Mouse (Mus musculus) midbrain, embryonic 11.5 days (tissue): ENCODE results near the gene Bub3. TPM values are rescaled to one million over a fixed set of nuclear protein-coding genes. Genes with fewer than 3 reads are reported as not detected.

ENCODE experiments used
- ATAC-seq: fragments of 200-750 bp; cut with Nextera tagmentation; 2 replicates; pipeline ENCODE4 v1.8.0; 2017; ENCODE audit warnings: moderate TSS enrichment, moderate library complexity; ENCODE audit not compliant: low FRiP score
- DNase-seq: peaks from one replicate; pipeline ENCODE4 v3.0.0; 2015; ENCODE audit warnings: low spot score; ENCODE audit errors: missing footprints
- H3K27ac ChIP-seq: fragments of 300-500 bp; sonication (generic); 2 replicates; pipeline ENCODE4 v1.5.1; 2014; ENCODE audit warnings: low read depth, low read length
- H3K27me3 ChIP-seq: fragments of 300-500 bp; sonication (generic); 2 replicates; pipeline ENCODE4 v1.6.1; 2014; ENCODE audit warnings: mild to moderate bottlenecking, low read length, moderate library complexity, mixed read lengths; ENCODE audit not compliant: control insufficient read depth, insufficient read depth
- H3K36me3 ChIP-seq: fragments of 300-500 bp; sonication (generic); 2 replicates; pipeline ENCODE4 v1.6.1; 2014; ENCODE audit warnings: mild to moderate bottlenecking, low read length, moderate library complexity, mixed read lengths; ENCODE audit not compliant: control insufficient read depth, insufficient read depth
- H3K4me1 ChIP-seq: fragments of 300-500 bp; sonication (generic); 2 replicates; pipeline ENCODE4 v1.6.1; 2014; ENCODE audit warnings: low read length; ENCODE audit not compliant: control insufficient read depth, insufficient read depth
- H3K4me2 ChIP-seq: fragments of 300-500 bp; sonication (generic); 2 replicates; pipeline ENCODE4 v1.6.1; 2014; ENCODE audit warnings: mild to moderate bottlenecking, moderate library complexity
- H3K4me3 ChIP-seq: fragments of 300-500 bp; sonication (generic); 2 replicates; pipeline ENCODE4 v1.5.1; 2014; ENCODE audit warnings: low read depth, low read length
- H3K9ac ChIP-seq: fragments of 300-500 bp; sonication (generic); 2 replicates; pipeline ENCODE4 v1.6.1; 2014; ENCODE audit warnings: low read length
- H3K9me3 ChIP-seq: fragments of 300-500 bp; sonication (generic); 2 replicates; pipeline ENCODE4 v1.6.1; 2016; ENCODE audit warnings: low read length; ENCODE audit not compliant: control insufficient read depth
- WGBS: fragments of 180-500 bp; shearing (Covaris S2); extraction: QIAGEN DNeasy Blood & Tissue Kit; methylation state at CpG from one replicate; pipeline ENCODE4 v1.1.7; 2014; 5-methylcytosine and 5-hydroxymethylcytosine counted together
- polyA plus RNA-seq: library from polyadenylated mRNA; unstranded; fragments of >200 nt; fragmentation: Nextera tagmentation; extraction: Ambion mirVana; gene quantifications from 2 replicates; pipeline ENCODE4 v1.2.1, GENCODE M21; 2014

Gene Bub3
- 275 and 279 TPM in 2 replicates for polyA plus RNA-seq

DNA sequence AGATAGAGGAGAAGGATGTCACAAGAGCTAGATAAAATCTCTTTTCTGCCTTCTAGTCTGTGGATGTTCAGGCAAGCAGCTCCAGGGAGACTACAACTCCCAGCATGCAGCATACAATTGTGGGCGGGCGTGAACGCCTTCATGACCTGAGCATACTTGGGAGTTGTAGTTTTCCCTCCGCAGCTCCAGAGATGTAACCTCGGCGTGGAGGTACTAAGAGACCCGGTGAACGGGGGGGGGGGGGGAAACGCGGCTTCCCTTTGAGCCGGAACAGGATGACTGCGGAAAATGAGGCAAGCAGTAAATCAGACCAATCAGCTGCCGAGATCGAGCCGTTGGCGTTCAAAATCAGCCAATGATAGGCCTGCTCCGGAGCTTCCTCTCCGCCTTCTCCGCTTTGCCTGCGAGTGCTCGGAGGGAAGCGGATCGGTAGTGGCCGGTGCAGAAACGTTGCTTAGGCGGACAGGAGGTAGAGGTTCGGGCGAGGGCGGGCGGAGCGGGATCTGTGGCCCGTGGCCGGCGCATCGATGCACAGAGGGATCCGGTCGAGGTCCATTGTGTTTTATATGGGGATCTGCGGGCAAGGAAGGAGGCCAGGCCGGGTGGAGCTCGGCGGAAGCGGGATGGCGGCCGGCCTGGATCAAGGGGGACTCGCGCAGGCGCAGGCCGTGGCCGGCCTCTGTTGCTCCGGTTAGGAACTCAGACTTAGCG, at the start of gene Bub3:
TSS of gene Bub3 (plus strand) at position 237 of the 711 bp plus-strand sequence.
- no peaks in the 10 kb centered on the region for H3K9me3 ChIP-seq
- peak within 1 kb of the TSS; percentile 88 for H3K4me3 ChIP-seq
- WGBS: under 1% methylated on average over 46 of the region's 51 CpGs
- H3K4me2 ChIP-seq: peak within 1 kb of the TSS; percentile 77
- peak within 1 kb of the TSS; percentile 80 for H3K27ac ChIP-seq
- peaks cover 41% of the 10 kb centered on the region for H3K27me3 ChIP-seq
- peak within 1 kb of the TSS; percentile 96 for H3K9ac ChIP-seq
- DNase-seq (peak; percentile 99), ATAC-seq (peak; percentile 93)
- H3K4me1 ChIP-seq: peaks cover 17% of the 10 kb centered on the region
- peaks cover 9% of the 10 kb centered on the region; the same call in 1 of the 2 replicates for H3K36me3 ChIP-seq

DNA sequence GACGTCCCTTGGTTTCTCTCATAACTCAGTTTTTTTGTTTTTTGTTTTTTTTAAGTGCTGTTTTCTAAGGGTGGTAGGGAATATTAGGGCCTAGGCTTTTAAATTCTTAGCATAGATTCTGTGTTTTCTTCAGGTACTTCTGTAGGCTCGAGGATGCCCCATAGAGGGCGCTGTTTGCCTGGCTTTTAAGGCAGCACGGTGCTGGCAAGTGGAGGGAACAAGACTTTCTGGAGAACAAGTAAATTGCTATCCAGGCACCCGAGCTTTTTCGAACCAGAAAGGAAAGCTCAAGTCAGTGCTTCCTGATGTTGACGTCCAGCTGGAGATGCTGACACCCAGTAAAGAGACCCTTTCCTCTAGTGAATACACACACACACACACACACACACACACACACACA, 20.0 kb upstream of the Bub3 start:
- Histone ChIP-seq H3K9ac (no peak overlapping the region), H3K4me1 (peaks cover 26% of the 10 kb centered on the region), H3K27me3 (peaks cover 58% of the 10 kb centered on the region), H3K4me2 (no peak overlapping the region), H3K36me3 (no peaks in the 10 kb centered on the region), H3K27ac (no peak overlapping the region), H3K4me3 (no peak overlapping the region), H3K9me3 (no peaks in the 10 kb centered on the region)
- DNase-seq: peak; percentile 98
- no peak for ATAC-seq
- under 1% methylated on average over 7 of the region's 7 CpGs for WGBS

DNA sequence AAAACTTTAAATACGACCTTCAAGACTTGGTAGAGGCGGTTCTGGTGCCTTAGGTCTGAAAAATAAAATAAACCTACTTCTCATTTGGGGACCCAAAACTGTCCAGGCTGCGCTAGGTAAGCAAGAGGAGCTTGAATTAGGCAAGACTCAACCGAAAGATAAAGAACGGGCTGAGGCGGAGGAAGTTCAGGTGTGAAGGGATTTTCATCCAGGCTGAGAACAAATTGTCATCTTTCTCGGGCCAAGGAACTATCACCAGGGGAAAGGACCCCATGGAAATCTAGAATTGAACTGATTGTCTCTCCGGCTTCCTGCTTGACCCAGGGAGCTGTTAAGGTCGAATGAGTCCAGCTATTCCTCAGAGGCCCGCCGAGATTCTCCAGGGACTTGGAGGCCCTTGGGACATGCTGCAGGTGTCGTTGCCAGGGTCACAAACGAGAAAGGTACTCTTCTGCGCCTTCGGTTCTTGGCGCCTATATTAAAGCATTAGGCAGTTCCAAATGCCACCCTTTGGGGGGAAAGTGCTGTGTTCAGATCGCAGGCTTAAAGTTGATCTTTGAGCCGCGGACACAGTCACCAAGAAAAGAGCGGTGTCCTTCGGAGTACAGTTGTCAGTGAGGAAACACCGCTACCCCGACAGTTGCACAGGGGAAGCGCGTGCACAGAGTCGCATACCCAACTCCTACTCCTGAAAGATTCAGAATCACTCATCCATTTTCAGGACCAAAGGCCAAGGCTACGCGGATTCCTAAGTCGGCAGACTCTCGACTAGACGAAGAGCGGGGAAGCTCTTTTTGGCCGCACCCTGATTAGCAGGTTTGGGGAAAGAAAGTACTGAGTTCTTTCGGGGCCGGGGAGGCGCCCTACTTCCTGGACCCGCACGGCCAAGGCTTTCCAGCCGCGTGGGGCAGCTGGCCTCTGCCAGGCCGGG, 18.6 kb upstream of the Bub3 start:
- Histone ChIP-seq H3K4me2 (peak overlapping the region; percentile 79), H3K9ac (no peak overlapping the region), H3K36me3 (no peaks in the 10 kb centered on the region), H3K4me1 (peaks cover 26% of the 10 kb centered on the region), H3K4me3 (peak overlapping the region; percentile 42), H3K9me3 (no peaks in the 10 kb centered on the region), H3K27ac (no peak overlapping the region), H3K27me3 (peaks cover 73% of the 10 kb centered on the region)
- WGBS: under 1% methylated on average over 41 of the region's 41 CpGs
- DNase-seq: peak; percentile 96
- ATAC-seq: no peak

DNA sequence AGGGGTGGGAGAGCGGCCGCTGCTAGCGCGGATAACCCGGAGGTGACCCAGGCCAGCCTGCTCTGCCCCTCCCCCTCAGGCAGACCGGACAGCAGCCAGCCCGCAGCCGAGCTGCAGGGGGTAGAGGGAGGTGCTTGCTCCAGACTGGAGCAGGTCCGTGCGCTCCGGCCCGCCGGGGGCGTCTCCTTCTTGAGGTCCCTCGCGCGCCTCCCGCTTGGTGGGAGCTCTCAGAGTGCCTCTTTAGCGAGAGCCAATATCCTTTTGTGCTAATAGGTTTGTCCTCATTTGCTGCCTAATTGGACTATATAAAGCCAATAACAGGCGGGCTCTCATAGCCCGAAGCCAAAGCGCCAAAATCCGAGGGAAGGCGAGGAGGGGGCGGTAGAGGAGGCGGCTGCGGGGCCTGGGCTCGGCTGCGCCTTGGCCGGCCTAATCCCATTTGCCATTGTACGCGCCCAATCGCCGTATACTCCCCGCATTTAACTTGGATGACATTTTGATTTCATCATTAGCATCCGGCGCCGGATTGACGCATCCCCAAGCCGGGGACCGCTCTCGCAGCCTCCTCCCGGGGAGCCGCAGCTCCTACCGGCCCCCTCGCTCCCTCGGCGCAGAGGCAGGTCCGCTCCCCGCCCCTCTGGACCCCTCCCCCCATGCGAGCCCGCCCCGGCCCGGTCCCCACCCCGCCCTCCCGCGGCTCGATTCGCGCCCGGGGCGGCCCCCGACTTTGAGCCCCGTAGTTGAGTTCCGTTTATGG, 17.7 kb upstream of the Bub3 start, which contains the start of gene Hmx3:
TSS of gene Hmx3 (plus strand) at position 753 of the 757 bp plus-strand sequence.
- Histone ChIP-seq H3K36me3 (no peaks in the 10 kb centered on the region), H3K27ac (no peak within 1 kb of the TSS), H3K9me3 (no peaks in the 10 kb centered on the region), H3K4me1 (peaks cover 26% of the 10 kb centered on the region), H3K4me2 (peak within 1 kb of the TSS; percentile 79), H3K9ac (peak within 1 kb of the TSS; percentile 27), H3K27me3 (peaks cover 81% of the 10 kb centered on the region), H3K4me3 (peak within 1 kb of the TSS; percentile 42)
- under 1% methylated on average over 57 of the region's 65 CpGs for WGBS
- peak; percentile 81 for ATAC-seq
- DNase-seq: peak; percentile 96

DNA sequence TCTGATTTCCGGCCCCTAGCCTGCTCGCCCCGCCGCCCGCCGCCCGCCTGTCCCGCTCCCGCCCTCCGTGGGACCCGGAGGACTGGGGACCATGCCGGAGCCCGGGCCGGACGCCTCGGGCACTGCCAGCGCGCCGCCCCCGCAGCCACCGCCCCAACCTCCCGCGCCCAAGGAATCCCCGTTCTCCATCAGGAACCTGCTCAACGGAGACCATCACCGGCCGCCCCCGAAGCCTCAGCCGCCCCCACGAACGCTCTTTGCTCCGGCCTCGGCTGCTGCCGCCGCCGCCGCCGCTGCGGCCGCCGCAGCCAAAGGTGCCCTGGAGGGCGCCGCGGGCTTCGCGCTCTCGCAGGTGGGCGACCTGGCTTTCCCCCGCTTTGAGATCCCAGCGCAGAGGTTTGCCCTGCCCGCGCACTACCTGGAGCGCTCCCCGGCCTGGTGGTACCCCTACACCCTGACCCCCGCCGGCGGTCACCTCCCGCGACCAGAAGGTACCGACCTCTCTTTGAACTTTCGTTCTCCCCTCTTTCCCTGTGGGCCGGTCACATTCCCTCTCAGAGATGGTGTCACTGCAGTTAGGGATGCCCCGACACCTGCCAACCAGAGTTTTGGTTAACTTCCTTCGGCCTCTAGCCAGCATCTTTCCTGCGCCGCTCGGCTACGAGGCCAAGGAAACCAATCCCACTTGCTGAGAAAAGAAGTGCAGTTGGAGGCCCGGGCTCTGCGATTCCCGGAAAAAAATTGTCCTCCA, 17.0 kb upstream of the Bub3 start:
- H3K9me3 ChIP-seq: no peaks in the 10 kb centered on the region
- H3K9ac ChIP-seq: peak overlapping the region; percentile 27; the same call in 1 of the 2 replicates
- H3K27ac ChIP-seq: no peak overlapping the region
- ATAC-seq (peak; percentile 64), DNase-seq (peak; percentile 96)
- H3K4me1 ChIP-seq: peaks cover 26% of the 10 kb centered on the region
- peak overlapping the region; percentile 42 for H3K4me3 ChIP-seq
- H3K27me3 ChIP-seq: peaks cover 88% of the 10 kb centered on the region
- peak overlapping the region; percentile 79 for H3K4me2 ChIP-seq
- no peaks in the 10 kb centered on the region for H3K36me3 ChIP-seq
- under 1% methylated on average over 69 of the region's 71 CpGs for WGBS

DNA sequence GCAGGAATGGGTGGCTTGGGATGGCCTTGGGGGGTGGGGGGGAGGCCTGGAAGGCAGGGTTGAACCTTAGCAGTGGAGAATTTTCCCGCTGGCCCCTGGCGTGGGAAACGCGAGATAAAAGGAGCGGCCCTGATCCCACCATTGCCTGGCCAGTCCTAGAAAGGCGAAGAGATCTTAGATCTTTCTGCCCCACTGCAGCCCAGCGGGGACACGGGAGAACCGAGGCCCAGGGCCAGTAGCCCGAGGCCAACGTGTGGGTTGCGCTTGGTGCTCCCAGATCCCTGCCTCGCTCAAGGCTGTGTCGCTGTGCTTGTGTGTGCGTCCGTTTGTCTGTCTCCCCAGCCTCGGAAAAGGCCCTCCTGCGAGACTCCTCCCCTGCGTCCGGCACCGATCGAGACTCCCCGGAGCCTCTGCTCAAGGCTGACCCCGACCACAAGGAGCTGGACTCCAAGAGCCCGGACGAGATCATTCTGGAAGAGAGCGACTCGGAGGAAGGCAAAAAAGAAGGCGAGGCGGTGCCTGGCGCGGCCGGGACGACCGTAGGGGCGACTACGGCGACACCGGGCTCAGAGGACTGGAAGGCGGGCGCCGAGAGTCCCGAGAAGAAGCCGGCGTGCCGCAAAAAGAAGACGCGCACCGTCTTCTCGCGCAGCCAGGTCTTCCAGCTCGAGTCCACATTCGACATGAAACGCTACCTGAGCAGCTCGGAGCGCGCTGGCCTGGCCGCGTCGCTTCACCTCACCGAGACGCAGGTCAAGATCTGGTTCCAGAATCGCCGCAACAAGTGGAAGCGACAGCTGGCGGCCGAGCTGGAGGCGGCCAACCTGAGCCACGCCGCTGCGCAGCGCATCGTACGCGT, 16.2 kb upstream of the Bub3 start:
- Histone ChIP-seq H3K9ac (no peak overlapping the region), H3K9me3 (no peaks in the 10 kb centered on the region), H3K4me3 (peak overlapping the region; percentile 42), H3K27ac (no peak overlapping the region), H3K4me1 (peaks cover 26% of the 10 kb centered on the region), H3K36me3 (no peaks in the 10 kb centered on the region), H3K27me3 (peaks cover 95% of the 10 kb centered on the region), H3K4me2 (peak overlapping the region; percentile 79)
- WGBS: under 1% methylated on average over 75 of the region's 75 CpGs
- peak; percentile 97 for DNase-seq
- no peak for ATAC-seq

DNA sequence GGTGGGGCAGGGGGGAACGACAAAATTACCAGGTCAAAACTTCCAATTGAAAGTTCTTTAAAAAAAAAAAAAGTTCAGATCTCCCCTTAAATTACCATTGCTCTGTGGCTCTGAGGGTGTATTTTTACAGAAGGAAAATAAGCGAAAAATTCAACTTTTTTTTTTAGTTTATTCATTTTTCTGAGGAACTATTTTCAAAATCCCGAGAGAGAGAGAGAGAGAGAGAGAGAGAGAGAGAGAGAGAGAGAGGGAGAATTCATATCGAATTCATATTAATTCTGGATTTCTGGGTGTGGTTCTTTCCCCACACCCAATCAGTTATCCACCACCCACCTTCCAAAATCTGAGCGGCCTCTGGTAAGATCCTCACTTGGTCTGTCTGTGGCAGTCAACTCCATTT, 15.2 kb upstream of the Bub3 start:
- Histone ChIP-seq H3K27me3 (peaks cover 96% of the 10 kb centered on the region), H3K36me3 (no peaks in the 10 kb centered on the region), H3K4me1 (peaks cover 26% of the 10 kb centered on the region), H3K4me2 (no peak overlapping the region), H3K9me3 (no peaks in the 10 kb centered on the region), H3K4me3 (no peak overlapping the region), H3K9ac (no peak overlapping the region), H3K27ac (no peak overlapping the region)
- ATAC-seq: no peak
- WGBS: 0% methylated on average over 5 of the region's 5 CpGs
- peak; percentile 91 for DNase-seq
